Mouse (Mus musculus) kidney, embryonic 16.5 days (tissue): ENCODE measurements around the gene Dppa3. TPM values are rescaled to one million over a fixed set of nuclear protein-coding genes. Genes with fewer than 3 reads are reported as not detected.

Experiments
- ATAC-seq: fragments of 200-750 bp; cut with Nextera tagmentation; 2 replicates; pipeline ENCODE4 v1.8.0; 2017; ENCODE audit warnings: moderate TSS enrichment; ENCODE audit not compliant: low FRiP score, low TSS enrichment
- H3K27ac ChIP-seq: fragments of 300-500 bp; sonication (generic); 2 replicates; pipeline ENCODE4 v1.5.1; 2014; ENCODE audit warnings: low read length
- H3K27me3 ChIP-seq: fragments of 300-500 bp; sonication (generic); 2 replicates; pipeline ENCODE4 v1.6.1; 2014; ENCODE audit warnings: low read length, control low read depth, mixed read lengths; ENCODE audit not compliant: insufficient read depth
- H3K36me3 ChIP-seq: fragments of 300-500 bp; sonication (generic); 2 replicates; pipeline ENCODE4 v1.6.1; 2014; ENCODE audit warnings: low read length, control low read depth, mixed read lengths; ENCODE audit not compliant: insufficient read depth
- H3K4me1 ChIP-seq: fragments of 300-500 bp; sonication (generic); 2 replicates; pipeline ENCODE4 v1.6.1; 2014; ENCODE audit warnings: low read length, control low read depth, mixed read lengths; ENCODE audit not compliant: insufficient read depth
- H3K4me2 ChIP-seq: fragments of 300-500 bp; sonication (generic); replicated peaks from 2 replicates; pipeline ENCODE4 v1.6.1; 2014; ENCODE audit warnings: low read depth, low read length
- H3K4me3 ChIP-seq: fragments of 300-500 bp; sonication (generic); 2 replicates; pipeline ENCODE4 v1.5.1; 2014; ENCODE audit warnings: mild to moderate bottlenecking, low read length
- H3K9ac ChIP-seq: fragments of 300-500 bp; sonication (generic); replicated peaks from 2 replicates; pipeline ENCODE4 v1.6.1; 2014; ENCODE audit warnings: low read length
- H3K9me3 ChIP-seq: fragments of 300-500 bp; sonication (generic); 2 replicates; pipeline ENCODE4 v1.6.1; 2016; ENCODE audit warnings: low read length, control low read depth
- WGBS: fragments of 180-500 bp; shearing (Covaris S2); extraction: QIAGEN DNeasy Blood & Tissue Kit; methylation state at CpG from one replicate; pipeline ENCODE4 v1.1.7; 2014; 5-methylcytosine and 5-hydroxymethylcytosine counted together
- polyA plus RNA-seq: library from polyadenylated mRNA; unstranded; fragments of >200 nt; fragmentation: Nextera tagmentation; extraction: Ambion mirVana; gene quantifications from 2 replicates; pipeline ENCODE4 v1.2.1, GENCODE M21; 2015

Dppa3 gene
- polyA plus RNA-seq, 1 experiment from 2014 or later: not detected

- WGBS: 84% methylated on average over 10 of the region's 10 CpGs
- no peak overlapping the region for H3K9ac ChIP-seq
- no peak overlapping the region for H3K4me3 ChIP-seq
- H3K4me1 ChIP-seq: no peaks in the 10 kb centered on the region
- H3K9me3 ChIP-seq: no peaks in the 10 kb centered on the region
- no peak for ATAC-seq
- H3K27ac ChIP-seq: no peak overlapping the region
- no peak overlapping the region for H3K4me2 ChIP-seq
- no peaks in the 10 kb centered on the region for H3K36me3 ChIP-seq
- H3K27me3 ChIP-seq: no peaks in the 10 kb centered on the region
These were observed 17.5 kb upstream of the Dppa3 start for GRCm38 (mm10) chr6:122608434-122609376.

GRCm38 (mm10) chr6:122609377-122609728 lies 16.9 kb upstream of the Dppa3 start:
- Histone ChIP-seq H3K4me2 (no peak overlapping the region), H3K9me3 (no peaks in the 10 kb centered on the region), H3K27me3 (no peaks in the 10 kb centered on the region), H3K9ac (no peak overlapping the region), H3K27ac (no peak overlapping the region), H3K4me3 (no peak overlapping the region), H3K4me1 (no peaks in the 10 kb centered on the region), H3K36me3 (no peaks in the 10 kb centered on the region)
- 64% methylated on average over 9 of the region's 9 CpGs for WGBS
- no peak for ATAC-seq

GRCm38 (mm10) chr6:122609771-122610170 lies 16.4 kb upstream of the Dppa3 start, which contains the start of gene Gdf3:
Gdf3 (minus strand) TSS chr6:122610087.
- no peak within 1 kb of the TSS for H3K9ac ChIP-seq
- 60% methylated on average over 14 of the region's 14 CpGs for WGBS
- H3K4me3 ChIP-seq: no peak within 1 kb of the TSS
- H3K9me3 ChIP-seq: no peaks in the 10 kb centered on the region
- ATAC-seq: no peak
- no peak within 1 kb of the TSS for H3K4me2 ChIP-seq
- no peak within 1 kb of the TSS for H3K27ac ChIP-seq
- no peaks in the 10 kb centered on the region for H3K27me3 ChIP-seq
- no peaks in the 10 kb centered on the region for H3K36me3 ChIP-seq
- H3K4me1 ChIP-seq: no peaks in the 10 kb centered on the region

- no peaks in the 10 kb centered on the region; the same call in 1 of the 2 replicates for H3K9me3 ChIP-seq
- H3K4me1 ChIP-seq: no peaks in the 10 kb centered on the region
- no peak for ATAC-seq
- no peaks in the 10 kb centered on the region for H3K36me3 ChIP-seq
- no peak overlapping the region for H3K4me3 ChIP-seq
- H3K4me2 ChIP-seq: no peak overlapping the region
- WGBS: 85% methylated on average over 4 of the region's 4 CpGs
- no peaks in the 10 kb centered on the region for H3K27me3 ChIP-seq
- no peak overlapping the region for H3K9ac ChIP-seq
- no peak overlapping the region for H3K27ac ChIP-seq
These were observed 13.8 kb upstream of the Dppa3 start for GRCm38 (mm10) chr6:122612426-122612825.

- Histone ChIP-seq H3K9me3 (no peaks in the 10 kb centered on the region; the same call in 1 of the 2 replicates), H3K4me1 (no peaks in the 10 kb centered on the region), H3K27me3 (no peaks in the 10 kb centered on the region), H3K36me3 (no peaks in the 10 kb centered on the region), H3K9ac (no peak overlapping the region), H3K4me3 (no peak overlapping the region), H3K4me2 (no peak overlapping the region), H3K27ac (no peak overlapping the region)
- 69% methylated on average over 2 of the region's 2 CpGs for WGBS
- no peak for ATAC-seq
These were observed 12.2 kb upstream of the Dppa3 start for GRCm38 (mm10) chr6:122614047-122614446.

GRCm38 (mm10) chr6:122616022-122616421 lies 10.2 kb upstream of the Dppa3 start:
- no peak for ATAC-seq

GRCm38 (mm10) chr6:122621066-122621465 lies 5.1 kb upstream of the Dppa3 start:
- ATAC-seq: no peak
- Histone ChIP-seq H3K27ac (no peak overlapping the region), H3K36me3 (no peaks in the 10 kb centered on the region), H3K4me3 (no peak overlapping the region), H3K27me3 (no peaks in the 10 kb centered on the region), H3K9ac (no peak overlapping the region), H3K4me1 (no peaks in the 10 kb centered on the region), H3K9me3 (peaks cover 1% of the 10 kb centered on the region; the same call in 1 of the 2 replicates), H3K4me2 (no peak overlapping the region)
- 91% methylated on average over 6 of the region's 6 CpGs for WGBS

More at GRCm38 (mm10) chr6:122616022-122616421, 10.2 kb upstream of the Dppa3 start:
- no peak overlapping the region for H3K27ac ChIP-seq
- no peaks in the 10 kb centered on the region; the same call in 1 of the 2 replicates for H3K9me3 ChIP-seq
- no peak overlapping the region for H3K4me3 ChIP-seq
- H3K4me2 ChIP-seq: no peak overlapping the region
- H3K36me3 ChIP-seq: no peaks in the 10 kb centered on the region
- H3K9ac ChIP-seq: no peak overlapping the region
- no peaks in the 10 kb centered on the region for H3K4me1 ChIP-seq
- no peaks in the 10 kb centered on the region for H3K27me3 ChIP-seq
- 51% methylated on average over 3 of the region's 3 CpGs for WGBS

GRCm38 (mm10) chr6:122624480-122624879 lies 1.7 kb upstream of the Dppa3 start:
- no peak overlapping the region for H3K4me2 ChIP-seq
- ATAC-seq: no peak
- H3K4me3 ChIP-seq: no peak overlapping the region
- no peak overlapping the region for H3K27ac ChIP-seq
- no peaks in the 10 kb centered on the region for H3K27me3 ChIP-seq
- H3K4me1 ChIP-seq: no peaks in the 10 kb centered on the region
- no peaks in the 10 kb centered on the region for H3K36me3 ChIP-seq
- H3K9me3 ChIP-seq: 0 out of 2 replicates have a peak, but pooled peaks cover 2% of the 10 kb centered on the region
- 61% methylated on average over 5 of the region's 5 CpGs for WGBS
- no peak overlapping the region for H3K9ac ChIP-seq

- Histone ChIP-seq H3K9ac (no peak overlapping the region), H3K4me2 (no peak overlapping the region), H3K9me3 (0 out of 2 replicates have a peak, but pooled peaks cover 2% of the 10 kb centered on the region), H3K36me3 (no peaks in the 10 kb centered on the region), H3K4me3 (no peak overlapping the region), H3K4me1 (no peaks in the 10 kb centered on the region), H3K27me3 (no peaks in the 10 kb centered on the region), H3K27ac (no peak overlapping the region)
- no peak for ATAC-seq
- 67% methylated on average over 4 of the region's 4 CpGs for WGBS
These were observed 1.1 kb upstream of the Dppa3 start for GRCm38 (mm10) chr6:122625156-122625555.
